Mouse (Mus musculus) lung, postnatal 0 days (tissue): ENCODE measurements around the gene Fbxo6. TPM values are rescaled to one million over a fixed set of nuclear protein-coding genes. Genes with fewer than 3 reads are reported as not detected.

Experiments used
- ATAC-seq: fragments of 200-750 bp; cut with Nextera tagmentation; 2 replicates; pipeline ENCODE4 v1.8.0; 2017; ENCODE audit warnings: moderate library complexity
- DNase-seq: peaks from one replicate; pipeline ENCODE4 v3.0.0-alpha.2; 2016; ENCODE audit warnings: low spot score
- H3K27ac ChIP-seq: fragments of 300-500 bp; sonication (generic); 2 replicates; pipeline ENCODE4 v1.5.1; 2014; ENCODE audit warnings: antibody characterized with exemption, mild to moderate bottlenecking, low read length, mixed read lengths
- H3K27me3 ChIP-seq: fragments of 300-500 bp; sonication (generic); replicated peaks from 2 replicates; pipeline ENCODE4 v1.6.1; 2014; ENCODE audit warnings: low read length, mixed read lengths; ENCODE audit not compliant: insufficient read depth
- H3K36me3 ChIP-seq: fragments of 300-500 bp; sonication (generic); 2 replicates; pipeline ENCODE4 v1.6.1; 2014; ENCODE audit warnings: low read length, mixed read lengths; ENCODE audit not compliant: insufficient read depth
- H3K4me1 ChIP-seq: fragments of 300-500 bp; sonication (generic); 2 replicates; pipeline ENCODE4 v1.6.1; 2014; ENCODE audit warnings: antibody characterized with exemption, low read depth, low read length, mixed read lengths; ENCODE audit not compliant: insufficient read depth
- H3K4me2 ChIP-seq: fragments of 300-500 bp; sonication (generic); replicated peaks from 2 replicates; pipeline ENCODE4 v1.6.1; 2014; ENCODE audit warnings: low read depth, mild to moderate bottlenecking, low read length, moderate library complexity, mixed read lengths
- H3K4me3 ChIP-seq: fragments of 300-500 bp; sonication (generic); 2 replicates; pipeline ENCODE4 v1.5.1; 2014; ENCODE audit warnings: low read depth, low read length
- H3K9ac ChIP-seq: fragments of 300-500 bp; sonication (generic); replicated peaks from 2 replicates; pipeline ENCODE4 v1.6.1; 2014; ENCODE audit warnings: low read depth, mild to moderate bottlenecking
- H3K9me3 ChIP-seq: fragments of 300-500 bp; sonication (generic); 2 replicates; pipeline ENCODE4 v1.6.1; 2016; ENCODE audit warnings: low read length, mixed read lengths
- CTCF ChIP-seq: IDR thresholded peaks from 2 replicates; pipeline ENCODE4 v1.5.1; 2016; ENCODE audit warnings: antibody characterized with exemption, mild to moderate bottlenecking
- EP300 ChIP-seq: IDR thresholded peaks from 2 replicates; pipeline ENCODE4 v1.6.1; 2016; ENCODE audit warnings: antibody characterized with exemption, mild to moderate bottlenecking, control low read depth
- WGBS: fragments of 180-500 bp; shearing (Covaris S2); extraction: QIAGEN DNeasy Blood & Tissue Kit; methylation state at CpG from one replicate; pipeline ENCODE4 v1.1.7; 2014; 5-methylcytosine and 5-hydroxymethylcytosine counted together
- polyA plus RNA-seq: library from polyadenylated mRNA; unstranded; fragments of >200 nt; fragmentation: Nextera tagmentation; extraction: Ambion mirVana; gene quantifications from 2 replicates; pipeline ENCODE4 v1.2.1, GENCODE M21; 2015

Gene Fbxo6
- polyA plus RNA-seq, 1 experiment from 2014 or later, result 58.5 TPM

DNA sequence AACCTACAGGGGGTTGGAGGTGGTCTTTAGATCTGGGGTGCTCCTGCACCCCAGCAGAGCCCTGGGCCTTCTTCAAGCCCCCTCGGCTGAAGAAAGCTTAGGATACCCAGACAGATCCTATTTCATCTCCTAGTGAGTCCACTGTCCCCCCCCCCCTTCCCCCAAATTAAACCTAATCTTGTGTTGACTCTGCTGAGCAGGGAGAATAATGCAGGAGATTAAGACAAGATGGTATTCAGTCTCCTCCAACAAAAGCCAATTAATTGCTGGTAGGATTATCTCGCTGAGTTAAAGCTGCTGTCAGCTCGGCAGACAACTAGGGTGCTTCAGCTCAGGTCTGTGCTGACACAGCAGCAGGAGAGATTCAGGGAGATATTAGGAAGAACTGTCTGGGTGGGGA lies 19.3 kb upstream of the Fbxo6 start:
- no peaks in the 10 kb centered on the region for H3K4me1 ChIP-seq
- peaks cover 33% of the 10 kb centered on the region for H3K27me3 ChIP-seq
- ATAC-seq (no peak), DNase-seq (no peak)
- no peak overlapping the region for H3K27ac ChIP-seq
- no peak overlapping the region for H3K9ac ChIP-seq
- TF ChIP-seq CTCF (no peak), EP300 (no peak)
- 35% methylated on average over 3 of the region's 3 CpGs for WGBS
- no peak overlapping the region for H3K4me2 ChIP-seq
- no peaks in the 10 kb centered on the region for H3K9me3 ChIP-seq
- no peak overlapping the region for H3K4me3 ChIP-seq
- no peaks in the 10 kb centered on the region for H3K36me3 ChIP-seq

DNA sequence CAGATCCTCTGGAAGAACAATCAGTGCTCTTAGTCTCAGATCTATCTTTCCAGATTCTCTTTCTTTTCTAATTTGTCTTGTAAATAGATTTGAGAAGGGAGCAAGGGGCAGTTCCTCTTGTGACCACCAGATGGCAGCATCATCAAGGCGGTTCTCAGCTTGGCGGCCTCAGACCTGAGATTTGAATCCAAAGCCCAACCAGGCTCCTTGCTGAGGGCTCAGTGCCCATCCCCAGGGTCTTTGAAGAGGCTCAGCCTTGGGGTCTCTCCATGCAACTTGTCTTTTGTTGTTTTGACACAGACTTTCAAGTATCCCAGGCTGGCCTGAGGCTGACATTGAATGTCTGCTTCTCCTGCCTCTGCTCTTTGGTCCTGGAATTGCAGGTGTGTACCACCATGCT lies 18.9 kb upstream of the Fbxo6 start:
- ATAC-seq (no peak), DNase-seq (peak; percentile 57)
- Histone ChIP-seq H3K4me3 (no peak overlapping the region), H3K9me3 (no peaks in the 10 kb centered on the region), H3K4me2 (no peak overlapping the region), H3K4me1 (no peaks in the 10 kb centered on the region), H3K27me3 (peaks cover 37% of the 10 kb centered on the region), H3K9ac (no peak overlapping the region), H3K27ac (no peak overlapping the region), H3K36me3 (no peaks in the 10 kb centered on the region)
- TF ChIP-seq CTCF (peak; percentile 95), EP300 (no peak)
- 0% methylated on average over 2 of the region's 2 CpGs for WGBS

DNA sequence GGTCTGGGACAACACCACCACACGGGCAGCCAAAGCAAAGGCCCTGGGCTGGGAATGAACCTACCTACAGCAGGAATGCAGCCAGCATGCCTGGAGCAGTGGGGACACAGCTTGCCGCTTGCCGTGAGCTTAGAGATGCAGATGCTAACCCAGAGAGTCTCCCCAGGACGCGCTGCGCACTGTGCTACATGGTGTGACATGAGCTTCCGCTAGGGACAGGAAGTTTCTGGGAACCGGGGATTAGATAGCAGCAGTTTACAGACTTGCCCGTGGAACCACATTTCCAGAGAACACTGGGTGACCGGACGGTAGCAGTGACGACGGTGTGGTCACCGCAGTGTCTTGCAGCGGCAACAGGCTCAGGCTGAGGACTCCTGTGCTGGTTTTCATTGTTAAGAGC lies 17.6 kb upstream of the Fbxo6 start:
- Histone ChIP-seq H3K9me3 (no peaks in the 10 kb centered on the region), H3K36me3 (no peaks in the 10 kb centered on the region), H3K4me2 (no peak overlapping the region), H3K27me3 (peaks cover 41% of the 10 kb centered on the region), H3K4me3 (no peak overlapping the region), H3K27ac (no peak overlapping the region), H3K9ac (no peak overlapping the region), H3K4me1 (no peaks in the 10 kb centered on the region)
- 22% methylated on average over 15 of the region's 15 CpGs for WGBS
- ATAC-seq (no peak), DNase-seq (no peak)
- TF ChIP-seq EP300 (no peak), CTCF (no peak)

DNA sequence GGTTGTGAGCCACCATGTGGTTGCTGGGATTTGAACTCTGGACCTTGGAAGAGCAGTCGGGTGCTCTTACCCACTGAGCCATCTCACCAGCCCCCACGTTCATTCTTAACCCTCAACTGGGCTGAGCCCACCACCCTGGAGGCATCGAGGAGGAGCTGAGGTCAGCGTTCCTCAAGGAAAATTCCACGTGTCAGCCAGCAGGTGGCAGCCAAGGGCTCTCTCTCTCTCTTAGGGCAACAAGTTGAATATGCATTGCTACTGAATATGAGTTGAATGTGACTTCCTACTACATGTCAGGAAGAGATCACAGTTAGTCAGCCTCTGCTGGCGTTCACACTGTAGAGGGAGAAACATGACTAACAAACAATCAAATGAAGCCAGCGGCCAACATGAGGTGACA lies 16.3 kb upstream of the Fbxo6 start:
- Histone ChIP-seq H3K4me3 (no peak overlapping the region), H3K9me3 (no peaks in the 10 kb centered on the region), H3K4me1 (no peaks in the 10 kb centered on the region), H3K9ac (no peak overlapping the region), H3K27me3 (peaks cover 42% of the 10 kb centered on the region), H3K27ac (no peak overlapping the region), H3K4me2 (no peak overlapping the region), H3K36me3 (no peaks in the 10 kb centered on the region)
- peak; percentile 68 for DNase-seq
- 20% methylated on average over 7 of the region's 7 CpGs for WGBS
- ATAC-seq, result no peak
- TF ChIP-seq EP300, result no peak
- TF ChIP-seq CTCF, result peak; percentile 87

DNA sequence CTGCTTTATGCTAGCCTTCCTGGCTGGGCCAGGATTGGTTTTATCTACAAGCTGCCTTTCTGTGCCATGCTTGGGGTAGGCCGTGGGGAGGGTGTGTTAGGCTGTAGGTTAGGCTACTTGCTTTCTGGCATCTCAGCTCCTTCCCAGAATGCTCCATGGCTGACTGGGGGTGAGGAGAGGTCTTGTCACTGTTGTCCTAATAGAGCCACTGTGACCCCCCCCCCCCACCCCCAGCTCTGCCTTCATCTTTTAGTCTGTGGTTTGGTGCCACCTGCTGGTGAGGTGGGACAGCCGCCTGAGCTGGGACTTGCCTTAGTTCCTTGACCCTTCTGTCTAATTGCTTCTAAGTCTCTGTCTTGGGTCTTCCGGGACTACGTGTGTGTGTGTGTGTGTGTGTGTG lies 15.0 kb upstream of the Fbxo6 start:
- no peaks in the 10 kb centered on the region for H3K36me3 ChIP-seq
- no peaks in the 10 kb centered on the region for H3K9me3 ChIP-seq
- H3K4me2 ChIP-seq, result no peak overlapping the region
- no peak overlapping the region for H3K27ac ChIP-seq
- no peak for TF ChIP-seq EP300
- peak; percentile 71 for TF ChIP-seq CTCF
- WGBS, result 11% methylated on average over 4 of the region's 4 CpGs
- ATAC-seq, result no peak
- DNase-seq, result peak; percentile 69
- peaks cover 49% of the 10 kb centered on the region for H3K27me3 ChIP-seq
- no peaks in the 10 kb centered on the region for H3K4me1 ChIP-seq
- no peak overlapping the region for H3K9ac ChIP-seq
- H3K4me3 ChIP-seq, result no peak overlapping the region

DNA sequence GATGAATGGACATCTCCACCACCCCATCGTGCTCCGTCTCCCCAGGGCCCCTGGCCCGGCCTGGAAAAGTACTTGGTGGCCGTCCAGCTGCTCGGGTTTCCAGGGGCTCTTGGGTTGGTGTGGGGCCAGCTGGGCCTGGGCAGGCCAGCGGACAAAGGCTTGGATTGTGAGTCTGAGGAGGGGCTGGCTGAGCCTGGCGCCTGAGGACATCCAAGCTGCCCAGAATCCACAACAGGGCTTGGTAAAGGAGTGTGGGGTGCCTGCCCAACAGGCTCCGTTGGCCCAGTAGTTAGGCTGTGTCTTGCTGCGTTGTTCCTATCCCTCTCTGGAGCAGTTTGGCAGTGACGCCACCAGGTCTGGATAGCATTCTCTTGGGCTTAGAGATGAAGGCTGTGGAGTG lies 14.5 kb upstream of the Fbxo6 start:
- ATAC-seq (no peak), DNase-seq (no peak)
- Histone ChIP-seq H3K27ac (no peak overlapping the region), H3K4me2 (no peak overlapping the region), H3K4me1 (no peaks in the 10 kb centered on the region), H3K36me3 (no peaks in the 10 kb centered on the region), H3K27me3 (peaks cover 48% of the 10 kb centered on the region), H3K9me3 (no peaks in the 10 kb centered on the region), H3K4me3 (no peak overlapping the region), H3K9ac (no peak overlapping the region)
- 8% methylated on average over 10 of the region's 10 CpGs for WGBS
- TF ChIP-seq EP300 (no peak), CTCF (no peak)

DNA sequence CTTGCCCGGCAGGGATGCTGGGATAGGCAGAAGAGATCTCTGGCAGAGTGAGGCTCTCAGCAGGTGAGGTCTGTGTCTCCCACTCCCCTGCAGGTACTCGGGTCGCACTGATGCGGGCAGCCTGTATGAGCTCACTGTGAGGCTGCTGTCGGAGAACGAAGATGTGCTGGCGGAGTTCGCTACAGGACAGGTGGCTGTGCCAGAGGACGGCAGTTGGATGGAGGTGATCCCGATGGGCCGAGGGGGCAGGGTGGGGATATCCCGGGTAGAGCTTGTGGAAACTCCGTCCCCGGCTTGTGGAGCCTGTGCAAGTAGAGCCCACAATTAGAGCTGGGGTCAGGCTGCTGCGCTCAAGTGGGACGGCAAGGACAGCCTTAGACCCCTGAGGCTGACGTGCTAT lies 13.6 kb upstream of the Fbxo6 start:
- no peak overlapping the region for H3K27ac ChIP-seq
- peaks cover 51% of the 10 kb centered on the region for H3K27me3 ChIP-seq
- 5% methylated on average over 17 of the region's 17 CpGs for WGBS
- TF ChIP-seq EP300 (no peak), CTCF (no peak)
- H3K4me1 ChIP-seq, result no peaks in the 10 kb centered on the region
- no peak overlapping the region for H3K9ac ChIP-seq
- ATAC-seq (no peak), DNase-seq (no peak)
- H3K4me2 ChIP-seq, result no peak overlapping the region
- H3K36me3 ChIP-seq, result no peaks in the 10 kb centered on the region
- no peaks in the 10 kb centered on the region for H3K9me3 ChIP-seq
- no peak overlapping the region for H3K4me3 ChIP-seq
